Mouse (Mus musculus): ENCODE data around the gene Ror1.

GRCm38 (mm10) chr4:100301423-100301822 is 205.8 kb downstream of the Ror1 start:
- TF ChIP-seq CTCF (IDR thresholded peaks at IDR 0.05; ENCODE audit: insufficient read depth, low read depth, low read length) (no peak), POLR2A (IDR thresholded peaks at IDR 0.05; ENCODE audit: insufficient read depth, low read depth, low read length) (no peak)

Measured in olfactory bulb, adult 2 months (tissue).